Mouse (Mus musculus) embryonic fibroblast, embryonic 13.5 days (primary cell): Measurements from ENCODE around the gene Sema3c.

ENCODE experiments used
- CTCF ChIP-seq: IDR thresholded peaks from 2 replicates; pipeline ENCODE4 v1.5.1; 2011; ENCODE audit warnings: mild to moderate bottlenecking, control low read depth, low read length, moderate library complexity, borderline replicate concordance; ENCODE audit not compliant: insufficient read depth
- POLR2A ChIP-seq: IDR thresholded peaks from 2 replicates; pipeline ENCODE4 v1.6.1; 2011; ENCODE audit warnings: low read depth, mild to moderate bottlenecking, control low read depth, low read length, moderate library complexity

- no peak for TF ChIP-seq POLR2A
- TF ChIP-seq CTCF = no peak
Observed at GRCm38 (mm10) chr5:17647643-17648226, 73.7 kb downstream of the Sema3c start.
